Mouse (Mus musculus): ENCODE data around the gene B230118H07Rik. TPM values are rescaled to one million over a fixed set of nuclear protein-coding genes. Genes with fewer than 3 reads are reported as not detected.
A peak's percentile ranks its signal among the peaks of the same experiment; 100 is the strongest.

The B230118H07Rik gene
- total RNA-seq (2021): 10 to 100 TPM; 26.3 to 29.4 TPM

GRCm38 (mm10) chr2:101649114-101649671 lies at the start of gene B230118H07Rik, which contains the start of gene Rag1:
Gene B230118H07Rik (minus strand): TSS chr2:101649532.
Gene Rag1 (minus strand): TSS chr2:101649501.
- intact Hi-C loops (cut with DNase I): no loop called here
- DNase-seq (ENCODE audit: low spot score in 2 of 2): peak in 1 of 2 experiments; percentile 9

- intact Hi-C loops (cut with DNase I): no loop called here
- DNase-seq (ENCODE audit: low spot score in 2 of 2): no peak
These were observed 46.3 kb upstream of the B230118H07Rik start for GRCm38 (mm10) chr2:101695584-101695983.

GRCm38 (mm10) chr2:101693577-101694215 lies 44.4 kb upstream of the B230118H07Rik start:
- intact Hi-C loops (cut with DNase I): no loop called here
- DNase-seq (ENCODE audit: low spot score in 2 of 2): no peak

- intact Hi-C loops (cut with DNase I): no loop called here
- no peak for DNase-seq (ENCODE audit: low spot score in 2 of 2)
These were observed 43.7 kb upstream of the B230118H07Rik start for GRCm38 (mm10) chr2:101693043-101693442.

GRCm38 (mm10) chr2:101690252-101690827 lies 41.0 kb upstream of the B230118H07Rik start:
- DNase-seq (ENCODE audit: low spot score in 2 of 2): no peak

GRCm38 (mm10) chr2:101688011-101688410 lies 38.7 kb upstream of the B230118H07Rik start:
- DNase-seq (ENCODE audit: low spot score in 2 of 2): no peak
- intact Hi-C loops (cut with DNase I): no loop called here

More at GRCm38 (mm10) chr2:101690252-101690827, 41.0 kb upstream of the B230118H07Rik start:
- intact Hi-C loops (cut with DNase I): no loop called here

- intact Hi-C loops (cut with DNase I): no loop called here
- DNase-seq (ENCODE audit: low spot score in 2 of 2): no peak
These were observed 35.1 kb upstream of the B230118H07Rik start for GRCm38 (mm10) chr2:101684421-101684820.

- DNase-seq (ENCODE audit: low spot score in 2 of 2): no peak
- intact Hi-C loops (cut with DNase I): no loop called here
These were observed 29.9 kb upstream of the B230118H07Rik start for GRCm38 (mm10) chr2:101679164-101679784.

- intact Hi-C loops (cut with DNase I): no loop called here
- peak; percentile 81 for DNase-seq (ENCODE audit: low spot score in 2 of 2)
These were observed 29.1 kb upstream of the B230118H07Rik start, which contains the start of gene Traf6 for GRCm38 (mm10) chr2:101678236-101679021. Gene Traf6 (plus strand): TSS chr2:101678429.

GRCm38 (mm10) chr2:101673547-101673946 lies 24.2 kb upstream of the B230118H07Rik start:
- DNase-seq (ENCODE audit: low spot score in 2 of 2): no peak
- intact Hi-C loops (cut with DNase I): no loop called here

- DNase-seq (ENCODE audit: low spot score in 2 of 2): no peak
- intact Hi-C loops (cut with DNase I): no loop called here
These were observed 19.4 kb upstream of the B230118H07Rik start for GRCm38 (mm10) chr2:101668751-101669150.

GRCm38 (mm10) chr2:101665703-101666092 lies 16.4 kb upstream of the B230118H07Rik start:
- DNase-seq (ENCODE audit: low spot score in 2 of 2): no peak
- intact Hi-C loops (cut with DNase I): no loop called here

- peak; percentile 50 to 63 for DNase-seq (ENCODE audit: low spot score in 2 of 2)
- intact Hi-C loops (cut with DNase I): no loop called here
These were observed 15.8 kb upstream of the B230118H07Rik start for GRCm38 (mm10) chr2:101665058-101665702.

GRCm38 (mm10) chr2:101660536-101660935 lies 11.2 kb upstream of the B230118H07Rik start:
- DNase-seq (ENCODE audit: low spot score in 2 of 2): no peak
- intact Hi-C loops (cut with DNase I): no loop called here

GRCm38 (mm10) chr2:101652921-101653597 lies 3.7 kb upstream of the B230118H07Rik start:
- peak; percentile 60 to 70 for DNase-seq (ENCODE audit: low spot score in 2 of 2)
- intact Hi-C loops (cut with DNase I): loop anchor here (1.0 to 5.0 kb wide), 3 partner anchors 56 to 181 kb away; no protein-coding TSS in a partner anchor

GRCm38 (mm10) chr2:101652204-101652920 lies 3.0 kb upstream of the B230118H07Rik start:
- no peak for DNase-seq (ENCODE audit: low spot score in 2 of 2)
- intact Hi-C loops (cut with DNase I): loop anchor here (2.0 to 5.0 kb wide), 2 partner anchors 56 to 180 kb away; no protein-coding TSS in a partner anchor

- DNase-seq (ENCODE audit: low spot score in 2 of 2): no peak
- intact Hi-C loops (cut with DNase I): loop anchor here (5.0 kb wide), 1 partner anchor 178 kb away; no protein-coding TSS in a partner anchor
These were observed 1.1 kb upstream of the B230118H07Rik start for GRCm38 (mm10) chr2:101650446-101650845.

- no peak for DNase-seq (ENCODE audit: low spot score in 2 of 2)
- intact Hi-C loops (cut with DNase I): no loop called here
These were observed 971 bp downstream of the B230118H07Rik start for GRCm38 (mm10) chr2:101648361-101648760.
